Mouse (Mus musculus) liver, postnatal 0 days (tissue): Measurements from ENCODE around the gene Cwc25.

Experiments
- CTCF ChIP-seq: sonication (generic); IDR thresholded peaks from 2 replicates; pipeline ENCODE4 v1.5.1; 2016; ENCODE audit warnings: antibody characterized with exemption, low read depth
- EP300 ChIP-seq: IDR thresholded peaks from 2 replicates; pipeline ENCODE4 v1.6.1; 2016; ENCODE audit warnings: antibody characterized with exemption, low read depth, mild to moderate bottlenecking

DNA sequence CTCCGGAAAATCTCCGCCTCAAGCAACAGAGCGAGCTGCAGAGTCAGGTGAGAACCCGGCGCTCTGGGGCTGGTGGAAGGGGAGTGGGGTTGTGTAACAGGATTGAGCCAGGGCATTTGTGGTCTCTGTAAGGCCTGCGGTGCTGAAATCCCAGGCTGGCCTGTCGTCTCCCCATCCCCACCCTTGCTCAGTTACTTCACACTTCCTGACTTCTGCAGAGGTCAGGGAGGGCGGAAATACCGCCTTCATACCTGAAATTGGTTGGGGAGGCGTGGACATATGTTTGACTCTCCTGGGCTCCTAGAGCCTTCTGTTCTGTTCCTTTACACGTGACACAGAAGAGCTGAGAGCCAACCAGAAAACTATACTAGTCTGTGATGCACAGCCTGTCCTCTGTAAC, 49.4 kb upstream of the Cwc25 start:
- no peak for TF ChIP-seq CTCF
- no peak for TF ChIP-seq EP300
